Mouse (Mus musculus): ENCODE measurements around the gene Lmln. TPM values are rescaled to one million over a fixed set of nuclear protein-coding genes. Genes with fewer than 3 reads are reported as not detected.

Lmln gene
- total and polyA plus RNA-seq, 3 experiments: 2.0 to 3.8 TPM; not detected in 1

DNA sequence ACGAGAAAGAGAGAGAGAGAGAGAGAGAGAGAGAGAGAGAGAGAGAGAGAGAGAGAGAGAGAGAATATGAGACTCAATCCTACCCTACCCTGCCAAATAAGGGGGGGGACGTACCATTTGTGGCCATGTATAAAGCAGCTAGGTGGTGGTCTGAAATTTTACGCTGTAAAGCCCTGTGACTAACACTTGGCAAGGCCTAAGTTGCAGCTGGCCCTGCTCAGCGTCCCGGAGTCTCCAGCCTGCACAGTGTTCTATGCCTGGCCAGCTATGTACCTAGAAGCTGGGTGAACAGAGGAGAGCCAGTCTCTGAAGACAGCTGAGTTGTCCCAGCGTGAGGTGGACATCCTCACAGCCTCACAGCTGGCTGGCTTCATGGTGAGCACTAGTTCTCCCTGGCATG, 64.7 kb downstream of the Lmln start:
- H3K4me3 ChIP-seq (ENCODE audit: control insufficient read depth in 1 of 2, insufficient read depth in 1 of 2, low read depth in 2 of 2, low read length in 2 of 2): no peak overlapping the region
- H3K36me3 ChIP-seq (ENCODE audit: control insufficient read depth in 1 of 2, insufficient read depth in 2 of 2, low read length in 2 of 2): no peaks in the 10 kb centered on the region
- no peak overlapping the region for H3K9ac ChIP-seq (ENCODE audit: control insufficient read depth, low read depth, low read length, poor library complexity, severe bottlenecking)
- no peaks in the 10 kb centered on the region for H3K27me3 ChIP-seq (ENCODE audit: control insufficient read depth in 1 of 2, insufficient read depth in 2 of 2, low read length in 2 of 2)
- H3K27ac ChIP-seq (ENCODE audit: control insufficient read depth, low read depth, low read length): no peak overlapping the region
- TF ChIP-seq ZC3H11A (IDR thresholded peaks at IDR 0.05; ENCODE audit: low read depth, low read length) (no peak), POLR2AphosphoS5 (IDR thresholded peaks at IDR 0.05; ENCODE audit: borderline replicate concordance, low read depth, low read length) (no peak), TBP (IDR thresholded peaks at IDR 0.05; ENCODE audit: low read depth, low read length) (no peak), NRF1 (IDR thresholded peaks at IDR 0.05; ENCODE audit: insufficient read depth, low read depth, low read length, poor library complexity, severe bottlenecking) (no peak), CHD1 (IDR thresholded peaks at IDR 0.05; ENCODE audit: low read depth, low read length) (no peak), ZKSCAN1 (IDR thresholded peaks at IDR 0.05; ENCODE audit: low read depth, low read length) (no peak), ETS1 (IDR thresholded peaks at IDR 0.05; ENCODE audit: low read depth, low read length) (no peak), E2F4 (IDR thresholded peaks at IDR 0.05; ENCODE audit: borderline replicate concordance, low read depth, low read length) (no peak), HCFC1 (IDR thresholded peaks at IDR 0.05; ENCODE audit: low read depth, low read length) (no peak), MYB (IDR thresholded peaks at IDR 0.05; ENCODE audit: low read depth, low read length) (no peak)
- no peak for DNase-seq (ENCODE audit: low read depth, low spot score)
- H3K9me3 ChIP-seq (replicated peaks; ENCODE audit: insufficient read depth, low read length): no peaks in the 10 kb centered on the region
- no peaks in the 10 kb centered on the region for H3K79me2 ChIP-seq (ENCODE audit: control insufficient read depth, insufficient read depth, low read length, poor library complexity)
- peaks cover 3 to 4% of the 10 kb centered on the region in 2 experiments; a peak in 1 of 4 replicates for H3K4me1 ChIP-seq (ENCODE audit: control insufficient read depth in 1 of 2, insufficient read depth in 2 of 2, low read length in 2 of 2)

DNA sequence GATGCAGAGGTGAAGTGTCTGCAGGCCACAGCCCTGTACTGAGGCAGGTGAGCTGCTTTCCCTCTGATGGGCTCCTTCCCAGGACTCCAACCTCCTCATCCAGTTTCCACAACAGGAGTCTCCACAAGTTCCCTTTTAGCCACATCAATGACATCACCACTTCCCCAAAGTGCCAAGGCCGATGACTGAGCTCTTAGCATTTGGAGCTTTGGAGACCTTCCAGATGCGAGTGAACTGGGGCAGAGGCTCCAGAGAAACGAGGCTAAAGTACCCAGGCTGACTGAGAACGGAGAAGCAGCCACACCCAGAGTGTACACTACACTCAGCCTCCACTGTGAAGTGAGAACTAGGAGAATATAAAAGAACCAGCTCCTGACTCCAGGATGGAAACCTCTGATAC, 68.4 kb downstream of the Lmln start:
- H3K9ac ChIP-seq (ENCODE audit: control insufficient read depth, low read depth, low read length, poor library complexity, severe bottlenecking): no peak overlapping the region
- no peak for TF ChIP-seq EP300 (IDR thresholded peaks at IDR 0.05; ENCODE audit: low read depth in 1 of 2, low read length in 2 of 2)
- no peak for TF ChIP-seq NELFE (IDR thresholded peaks at IDR 0.05; ENCODE audit: low read depth, low read length)
- no peak for TF ChIP-seq CHD2 (IDR thresholded peaks at IDR 0.05; ENCODE audit: low read length)
- no peak for TF ChIP-seq CHD1 (IDR thresholded peaks at IDR 0.05; ENCODE audit: low read depth, low read length)
- TF ChIP-seq ZMIZ1 (IDR thresholded peaks at IDR 0.05; ENCODE audit: low read depth, low read length): no peak
- no peak for TF ChIP-seq ELF1 (IDR thresholded peaks at IDR 0.05; ENCODE audit: low read depth, low read length)
- TF ChIP-seq SIN3A (IDR thresholded peaks at IDR 0.05; ENCODE audit: low read length): no peak
- no peak for TF ChIP-seq POLR2AphosphoS2 (IDR thresholded peaks at IDR 0.05; ENCODE audit: low read length)
- TF ChIP-seq ETS1 (IDR thresholded peaks at IDR 0.05; ENCODE audit: low read depth, low read length): no peak
- no peak for TF ChIP-seq MAFK (IDR thresholded peaks at IDR 0.05; ENCODE audit: borderline replicate concordance, low read depth, low read length)
- TF ChIP-seq ZNF384 (IDR thresholded peaks at IDR 0.05; ENCODE audit: low read depth, low read length): no peak
- no peak for TF ChIP-seq MAZ (IDR thresholded peaks at IDR 0.05; ENCODE audit: low read depth, low read length)
- no peaks in the 10 kb centered on the region for H3K9me3 ChIP-seq (replicated peaks; ENCODE audit: insufficient read depth, low read length)
- H3K36me3 ChIP-seq (ENCODE audit: control insufficient read depth in 1 of 2, insufficient read depth in 2 of 2, low read length in 2 of 2): no peaks in the 10 kb centered on the region
- H3K79me2 ChIP-seq (ENCODE audit: control insufficient read depth, insufficient read depth, low read length, poor library complexity): no peaks in the 10 kb centered on the region
- H3K27ac ChIP-seq (ENCODE audit: control insufficient read depth, low read depth, low read length): no peak overlapping the region
- H3K4me1 ChIP-seq (ENCODE audit: control insufficient read depth in 1 of 2, insufficient read depth in 2 of 2, low read length in 2 of 2): peaks cover 3 to 4% of the 10 kb centered on the region in 2 experiments; a peak in 1 of 4 replicates
- H3K27me3 ChIP-seq (ENCODE audit: control insufficient read depth in 1 of 2, insufficient read depth in 2 of 2, low read length in 2 of 2): peaks cover 0 to 3% of the 10 kb centered on the region in 2 experiments; a peak in 2 of 4 replicates
- H3K4me3 ChIP-seq (ENCODE audit: control insufficient read depth in 1 of 2, insufficient read depth in 1 of 2, low read depth in 2 of 2, low read length in 2 of 2): no peak overlapping the region
- DNase-seq (ENCODE audit: low read depth, low spot score): peak; percentile 37
